Mouse (Mus musculus) monocyte, adult 2 months (primary cell): Measurements from ENCODE around the gene 0610010K14Rik.

Experiments used
- DNase-seq, 2 experiments: peaks; one replicate each; pipeline ENCODE4 v3.0.0; 2022; ENCODE audit warnings: low spot score in 2 of 2, low read depth in 1 of 2

Gene 0610010K14Rik

GRCm38 (mm10) chr11:70216103-70216502 lies 21.6 kb downstream of the 0610010K14Rik start:
- no peak for DNase-seq

- DNase-seq, result no peak
Observed at GRCm38 (mm10) chr11:70215301-70215700, 22.4 kb downstream of the 0610010K14Rik start.

GRCm38 (mm10) chr11:70214856-70215209 lies 22.9 kb downstream of the 0610010K14Rik start:
- DNase-seq, result no peak

GRCm38 (mm10) chr11:70214191-70214855 lies 23.4 kb downstream of the 0610010K14Rik start:
- no peak for DNase-seq

- DNase-seq, result no peak
Observed at GRCm38 (mm10) chr11:70213736-70214135, 24.0 kb downstream of the 0610010K14Rik start.

- peak in 1 of 2 experiments; percentile 56 for DNase-seq
Observed at GRCm38 (mm10) chr11:70212896-70213295, 24.8 kb downstream of the 0610010K14Rik start.

GRCm38 (mm10) chr11:70212423-70212822 lies 25.3 kb downstream of the 0610010K14Rik start, which contains the start of gene Slc16a11:
Gene Slc16a11, plus strand, starts transcription at chr11:70212752.
- no peak for DNase-seq

GRCm38 (mm10) chr11:70211972-70212371 lies 25.7 kb downstream of the 0610010K14Rik start:
- DNase-seq, result no peak

GRCm38 (mm10) chr11:70210681-70211080 lies 27.0 kb downstream of the 0610010K14Rik start:
- no peak for DNase-seq

GRCm38 (mm10) chr11:70208778-70209388 lies 28.8 kb downstream of the 0610010K14Rik start:
- DNase-seq, result no peak

- DNase-seq, result no peak
Observed at GRCm38 (mm10) chr11:70207283-70207682, 30.4 kb downstream of the 0610010K14Rik start.

GRCm38 (mm10) chr11:70206801-70207200 lies 30.9 kb downstream of the 0610010K14Rik start:
- DNase-seq, result no peak

GRCm38 (mm10) chr11:70201691-70202090 lies 36.0 kb downstream of the 0610010K14Rik start:
- DNase-seq, result peak in 1 of 2 experiments; percentile 68

GRCm38 (mm10) chr11:70200036-70200608 lies 37.6 kb downstream of the 0610010K14Rik start:
- DNase-seq, result no peak

- DNase-seq, result no peak
Observed at GRCm38 (mm10) chr11:70199107-70199506, 38.6 kb downstream of the 0610010K14Rik start.

GRCm38 (mm10) chr11:70198332-70198731 lies 39.4 kb downstream of the 0610010K14Rik start:
- DNase-seq, result no peak

GRCm38 (mm10) chr11:70193354-70194285 lies 44.1 kb downstream of the 0610010K14Rik start:
- no peak for DNase-seq

GRCm38 (mm10) chr11:70192157-70192556 lies 45.6 kb downstream of the 0610010K14Rik start:
- no peak for DNase-seq

- DNase-seq, result no peak
Observed at GRCm38 (mm10) chr11:70191188-70191587, 46.5 kb downstream of the 0610010K14Rik start.

GRCm38 (mm10) chr11:70189319-70190134 lies 48.2 kb downstream of the 0610010K14Rik start:
- no peak for DNase-seq
